Mouse (Mus musculus): ENCODE results near the gene Gpr61. TPM values are rescaled to one million over a fixed set of nuclear protein-coding genes. Genes with fewer than 3 reads are reported as not detected.

The Gpr61 gene
- total RNA-seq, 2 experiments from 2014 or later: not detected

Other genes with a start within 250 kb of the Gpr61 start
- gene Gstm7, start 223.1 kb downstream of the Gpr61 start, total RNA-seq (2014; fragmentation: Nextera tagmentation): 0.62 and 6.3 TPM in 2 replicates
- 1.9 TPM in 1 of 2 replicates, not detected in the other for gene Gstm7, start 223.1 kb downstream of the Gpr61 start, total RNA-seq (2017)
- gene Gstm6, start 211.1 kb downstream of the Gpr61 start, total RNA-seq (2014; fragmentation: Nextera tagmentation): not detected in 2 replicates
- not detected in 2 replicates for gene Gstm6, start 211.1 kb downstream of the Gpr61 start, total RNA-seq (2017)
- not detected in 2 replicates for gene Gstm3, start 185.6 kb downstream of the Gpr61 start, total RNA-seq (2014; fragmentation: Nextera tagmentation)
- not detected in 2 replicates for gene Gstm3, start 185.6 kb downstream of the Gpr61 start, total RNA-seq (2017)
- not detected in 2 replicates for gene Gstm2, start 168.4 kb downstream of the Gpr61 start, total RNA-seq (2014; fragmentation: Nextera tagmentation)
- 1.5 and 2.6 TPM in 2 replicates for gene Gstm2, start 168.4 kb downstream of the Gpr61 start, total RNA-seq (2017)
- gene Gstm1, start 136.9 kb downstream of the Gpr61 start, total RNA-seq (2014; fragmentation: Nextera tagmentation): 9.1 and 18.8 TPM in 2 replicates
- gene Gstm1, start 136.9 kb downstream of the Gpr61 start, total RNA-seq (2017): 8.4 and 14.7 TPM in 2 replicates
- gene Gstm4, start 110.0 kb downstream of the Gpr61 start, total RNA-seq (2014; fragmentation: Nextera tagmentation): 2.8 and 3.6 TPM in 2 replicates
- 1.7 and 2.9 TPM in 2 replicates for gene Gstm4, start 110.0 kb downstream of the Gpr61 start, total RNA-seq (2017)
- gene Ampd2, start 68.2 kb downstream of the Gpr61 start, total RNA-seq (2014; fragmentation: Nextera tagmentation): 56.9 and 63.8 TPM in 2 replicates
- gene Ampd2, start 68.2 kb downstream of the Gpr61 start, total RNA-seq (2017): 23.8 and 41.6 TPM in 2 replicates
- 0.64 TPM in 1 of 2 replicates, not detected in the other for gene Gnat2, start 62.1 kb downstream of the Gpr61 start, total RNA-seq (2014; fragmentation: Nextera tagmentation)
- gene Gnat2, start 62.1 kb downstream of the Gpr61 start, total RNA-seq (2017): 1.7 TPM in 1 of 2 replicates, not detected in the other
- 59.5 and 66.7 TPM in 2 replicates for gene Gnai3, start 8.7 kb downstream of the Gpr61 start, total RNA-seq (2014; fragmentation: Nextera tagmentation)
- gene Gnai3, start 8.7 kb downstream of the Gpr61 start, total RNA-seq (2017): 114 and 126 TPM in 2 replicates
- gene Amigo1, start 31.5 kb upstream of the Gpr61 start, total RNA-seq (2014; fragmentation: Nextera tagmentation): 1.3 and 2.3 TPM in 2 replicates
- gene Amigo1, start 31.5 kb upstream of the Gpr61 start, total RNA-seq (2017): 0.66 and 1.9 TPM in 2 replicates
- 3.8 and 5.0 TPM in 2 replicates for gene Cyb561d1, start 46.3 kb upstream of the Gpr61 start, total RNA-seq (2014; fragmentation: Nextera tagmentation)
- gene Cyb561d1, start 46.3 kb upstream of the Gpr61 start, total RNA-seq (2017): 3.5 and 4.6 TPM in 2 replicates
- 8.3 and 12.1 TPM in 2 replicates for gene Atxn7l2, start 56.1 kb upstream of the Gpr61 start, total RNA-seq (2014; fragmentation: Nextera tagmentation)
- 1.9 and 3.2 TPM in 2 replicates for gene Atxn7l2, start 56.1 kb upstream of the Gpr61 start, total RNA-seq (2017)
- gene Sypl2, start 71.8 kb upstream of the Gpr61 start, total RNA-seq (2014; fragmentation: Nextera tagmentation): not detected in 2 replicates
- gene Sypl2, start 71.8 kb upstream of the Gpr61 start, total RNA-seq (2017): not detected in 2 replicates
- 223 and 248 TPM in 2 replicates for gene Psma5, start 102.0 kb upstream of the Gpr61 start, total RNA-seq (2014; fragmentation: Nextera tagmentation)
- gene Psma5, start 102.0 kb upstream of the Gpr61 start, total RNA-seq (2017): 358 and 414 TPM in 2 replicates
- gene Sort1, start 129.2 kb upstream of the Gpr61 start, total RNA-seq (2014; fragmentation: Nextera tagmentation): 4.5 and 7.6 TPM in 2 replicates
- 5.8 and 7.7 TPM in 2 replicates for gene Sort1, start 129.2 kb upstream of the Gpr61 start, total RNA-seq (2017)
- gene Mybphl, start 210.0 kb upstream of the Gpr61 start, total RNA-seq (2014; fragmentation: Nextera tagmentation): not detected in 2 replicates
- not detected in 2 replicates for gene Mybphl, start 210.0 kb upstream of the Gpr61 start, total RNA-seq (2017)
- gene Psrc1, start 229.0 kb upstream of the Gpr61 start, total RNA-seq (2014; fragmentation: Nextera tagmentation): 34.4 and 34.9 TPM in 2 replicates
- gene Psrc1, start 229.0 kb upstream of the Gpr61 start, total RNA-seq (2017): 13.6 and 24.9 TPM in 2 replicates

Measured in megakaryocyte-erythroid progenitor cell, adult 5-6 weeks (primary cell).